Mouse (Mus musculus) natural killer cell, adult 2 months (primary cell): ENCODE data around the gene Afdn.
"Not testable (repeated sequence)": the region's sequence is repeated elsewhere in the genome, so short reads cannot be mapped to it uniquely, and the experiment has no call there.

Source experiments
- DNase-seq, 2 experiments: peaks; one replicate each; pipeline ENCODE4 v3.0.0; 2022; ENCODE audit warnings: low spot score in 2 of 2

Afdn gene

DNA sequence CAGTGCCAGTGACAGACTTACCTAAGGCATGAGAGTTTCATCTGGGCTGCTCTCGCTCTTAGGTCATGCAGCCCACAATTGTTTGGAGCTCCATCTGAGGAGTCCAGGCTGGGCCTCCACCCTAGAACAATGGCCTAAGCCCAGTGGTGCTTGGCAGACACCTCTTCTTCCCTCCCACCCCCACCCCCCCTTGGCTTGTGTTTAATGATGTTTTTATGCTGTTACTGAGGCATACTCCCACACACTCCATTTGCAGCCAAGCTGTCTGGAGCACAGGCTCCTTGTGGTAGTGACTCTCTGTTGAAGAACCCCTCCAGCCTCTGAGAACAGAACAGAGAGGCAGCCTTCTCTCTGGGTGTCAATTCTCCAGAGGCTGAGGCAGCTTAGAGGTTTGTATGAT is 113.9 kb downstream of the Afdn start:
- DNase-seq, result no peak

DNA sequence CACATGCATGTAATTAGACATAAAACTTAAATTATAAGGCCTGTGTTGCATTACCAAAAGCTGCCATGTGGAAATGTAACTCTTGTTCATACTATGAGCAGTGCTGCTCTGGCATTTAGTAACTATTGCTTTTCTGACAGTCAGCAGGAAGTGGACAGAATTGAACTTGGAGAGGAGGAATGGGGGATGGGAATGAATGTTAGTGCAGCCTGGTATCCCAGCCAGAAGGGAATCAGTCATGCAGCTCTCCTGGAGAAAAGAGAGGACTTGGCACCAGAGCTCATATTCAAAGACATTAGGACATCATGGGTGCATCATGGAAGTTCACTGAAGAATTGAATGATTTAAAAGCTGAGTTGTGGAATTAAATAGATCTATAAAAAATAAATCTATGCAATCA is 117.1 kb downstream of the Afdn start:
- no peak for DNase-seq

DNA sequence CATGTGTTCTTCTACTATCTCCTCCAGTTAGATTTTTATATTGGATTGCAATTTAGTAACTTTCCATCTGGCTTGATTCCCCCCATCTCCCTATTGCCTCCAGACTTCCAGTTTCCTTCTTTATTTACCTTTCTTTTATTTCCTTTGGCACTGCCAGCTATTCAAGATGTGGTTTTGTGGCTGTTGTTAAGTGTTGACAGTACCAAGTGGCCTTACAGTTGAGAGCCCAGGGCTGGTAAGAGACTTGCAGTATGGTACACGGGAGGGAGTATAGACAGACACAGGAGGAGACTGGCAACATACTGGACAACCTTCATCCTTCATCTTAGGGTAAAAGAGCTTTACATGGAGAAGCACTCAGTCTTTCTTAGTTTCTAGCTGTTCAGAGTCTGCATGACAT is 119.4 kb downstream of the Afdn start:
- DNase-seq, result no peak

DNA sequence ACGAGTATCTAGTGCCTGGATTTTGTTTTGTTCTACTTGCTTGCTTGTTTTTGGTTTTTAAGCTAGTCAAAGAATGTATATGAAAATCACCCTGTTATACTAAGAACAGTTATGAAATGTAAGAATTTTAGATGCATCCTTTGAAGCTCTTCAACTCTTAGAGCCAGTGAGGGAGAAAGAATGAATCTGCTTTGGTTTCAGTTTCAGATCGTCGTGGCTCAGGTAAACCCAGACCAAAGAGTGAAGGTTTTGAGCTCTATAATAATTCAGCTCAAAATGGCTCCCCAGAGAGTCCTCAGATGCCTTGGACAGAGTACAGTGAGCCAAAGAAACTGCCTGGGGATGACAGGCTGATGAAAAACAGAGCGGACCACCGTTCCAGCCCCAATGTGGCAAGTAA is 123.2 kb downstream of the Afdn start:
- DNase-seq, result no peak

DNA sequence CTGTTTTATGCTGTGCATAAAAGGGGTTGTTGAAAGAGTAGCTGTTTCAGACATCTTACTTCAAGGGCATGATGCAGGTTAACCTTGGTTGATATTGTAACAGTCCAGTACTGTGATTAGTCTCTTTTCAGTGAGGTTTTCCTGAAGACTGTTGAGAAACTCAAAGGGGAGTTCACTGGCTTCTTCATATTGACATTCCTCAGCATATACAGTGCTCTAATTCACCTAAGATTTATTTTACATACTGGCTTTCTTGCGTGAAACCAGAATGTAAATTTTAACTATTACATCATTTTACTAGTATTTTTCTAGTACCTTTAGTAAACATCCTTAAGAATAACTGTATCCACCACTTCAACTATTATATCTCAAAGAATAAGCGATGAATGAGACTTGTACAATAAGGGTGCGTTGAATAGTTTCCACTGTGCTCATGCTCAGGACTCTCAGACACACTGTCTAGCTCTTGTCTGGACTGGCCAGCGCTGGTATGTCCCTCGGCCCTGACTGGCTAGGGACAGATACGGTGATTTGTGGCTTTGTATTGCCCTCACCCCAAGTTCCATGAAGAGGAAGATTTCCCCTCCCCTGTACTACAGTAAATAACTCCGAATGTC is 129.6 kb downstream of the Afdn start:
- no peak for DNase-seq

DNA sequence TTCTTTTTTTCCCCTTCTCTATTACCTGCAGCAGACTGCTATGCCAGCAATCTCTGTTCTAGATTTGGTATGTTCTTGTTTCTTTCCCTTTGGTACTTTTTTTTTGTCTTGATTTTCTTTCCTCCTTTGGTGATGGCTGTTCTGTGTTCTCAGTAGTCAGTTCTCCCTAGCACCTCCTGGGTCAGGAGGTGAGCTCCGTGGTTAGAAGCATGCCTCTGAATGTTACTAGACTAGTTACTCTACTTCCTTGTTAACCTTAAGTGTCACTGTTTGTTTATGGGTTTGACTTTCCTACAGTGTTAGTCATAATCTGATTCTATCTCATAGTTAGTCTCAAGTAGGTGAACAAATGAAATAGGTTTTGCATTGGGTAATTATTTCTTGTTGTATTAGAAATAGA is 130.6 kb downstream of the Afdn start:
- DNase-seq, result no peak

DNA sequence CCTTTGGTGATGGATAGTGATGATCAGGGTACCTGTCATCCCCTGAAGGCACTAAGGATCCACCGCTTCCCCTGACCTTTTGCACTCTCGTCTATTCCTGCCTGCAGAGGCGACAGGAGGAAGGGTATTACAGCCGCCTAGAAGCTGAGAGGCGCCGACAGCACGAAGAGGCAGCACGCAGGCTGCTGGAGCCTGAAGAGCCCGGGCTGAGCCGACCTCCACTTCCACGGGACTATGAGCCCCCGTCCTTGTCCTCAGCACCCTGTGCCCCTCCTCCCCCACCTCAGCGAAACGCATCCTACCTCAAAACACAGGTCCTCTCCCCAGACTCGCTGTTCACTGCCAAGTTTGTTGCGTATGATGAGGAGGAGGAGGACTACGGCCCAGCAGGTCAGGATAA is 138.5 kb downstream of the Afdn start:
- no peak for DNase-seq

DNA sequence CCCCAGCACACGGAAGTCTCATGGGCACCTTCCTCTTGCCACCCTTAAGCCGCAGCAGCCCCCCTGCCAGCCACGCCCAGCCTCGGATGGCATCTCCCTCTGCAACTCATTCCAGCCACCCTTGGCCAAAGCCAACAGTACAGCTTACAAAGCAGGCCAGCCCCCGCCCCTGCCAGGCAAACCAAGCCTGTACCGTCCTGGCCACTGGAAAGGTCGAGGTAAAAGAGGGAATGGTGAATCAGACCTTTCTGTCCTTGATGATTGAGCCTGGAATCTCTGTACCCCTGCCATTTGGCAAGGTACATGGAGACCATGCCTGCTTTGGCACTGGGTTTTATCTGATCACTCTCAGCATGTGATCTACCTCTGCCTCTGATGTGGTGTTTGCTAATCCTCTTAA is 138.9 kb downstream of the Afdn start:
- DNase-seq, result no peak

DNA sequence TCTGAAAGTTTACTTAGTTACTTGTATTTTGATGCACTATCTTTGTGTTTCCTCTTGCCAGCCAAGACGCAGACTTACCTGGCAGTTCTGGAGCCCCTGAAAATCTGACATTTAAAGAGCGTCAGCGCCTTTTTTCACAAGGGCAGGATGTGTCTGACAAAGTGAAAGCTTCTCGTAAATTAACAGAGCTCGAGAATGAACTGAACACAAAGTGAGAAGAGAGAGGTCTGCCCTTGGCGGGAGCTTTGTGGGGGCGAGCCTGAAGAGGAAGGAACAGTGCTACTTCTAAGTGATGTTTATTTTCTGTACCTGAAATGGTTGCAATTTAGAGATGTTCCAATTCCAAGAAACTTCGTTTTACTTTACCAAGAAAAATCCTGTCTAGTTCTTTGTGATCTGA is 143.5 kb downstream of the Afdn start:
- no peak for DNase-seq

- no peak for DNase-seq
Measured at GRCm38 (mm10) chr17:13907082-13907481, 146.7 kb downstream of the Afdn start.

DNA sequence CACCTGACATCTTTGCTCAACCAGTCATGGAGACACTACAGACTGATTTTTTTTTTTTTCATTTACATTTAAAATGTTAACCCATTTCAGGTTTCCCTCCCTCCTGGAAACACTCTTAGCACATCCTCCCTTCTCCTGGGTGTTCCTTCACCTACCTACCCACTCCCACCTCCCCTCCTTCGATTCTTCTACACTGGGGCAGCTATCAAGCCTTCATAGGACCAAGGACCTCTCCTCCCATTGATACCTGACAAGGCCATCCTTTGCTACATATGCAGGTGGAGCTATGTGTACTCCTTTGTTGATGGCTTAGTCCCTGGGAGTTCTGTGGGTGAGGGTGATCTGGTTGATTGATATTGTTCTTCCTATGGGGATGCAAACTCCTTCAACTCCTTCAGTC is 147.3 kb downstream of the Afdn start:
- no peak for DNase-seq

GRCm38 (mm10) chr17:13913951-13914350 is 153.6 kb downstream of the Afdn start:
- no peak for DNase-seq

DNA sequence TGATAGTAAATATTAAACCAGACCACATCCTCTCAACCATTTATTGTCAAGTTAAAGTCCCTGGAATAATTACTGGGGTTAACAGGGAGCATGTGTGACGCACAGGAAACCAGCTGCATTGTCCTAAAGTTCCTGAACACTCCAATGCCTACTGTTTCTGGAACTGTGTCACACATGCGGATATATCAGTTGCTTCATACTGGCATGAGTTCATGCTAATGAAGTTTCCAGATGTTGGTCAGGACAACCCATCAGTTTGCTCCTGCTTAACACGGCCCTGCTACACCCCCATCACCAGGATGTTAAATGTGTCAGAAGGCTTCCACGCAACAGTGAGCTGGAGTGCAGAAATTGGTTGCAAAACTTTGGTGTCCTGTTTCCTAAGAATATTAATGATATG is 154.2 kb downstream of the Afdn start:
- DNase-seq, result no peak

DNA sequence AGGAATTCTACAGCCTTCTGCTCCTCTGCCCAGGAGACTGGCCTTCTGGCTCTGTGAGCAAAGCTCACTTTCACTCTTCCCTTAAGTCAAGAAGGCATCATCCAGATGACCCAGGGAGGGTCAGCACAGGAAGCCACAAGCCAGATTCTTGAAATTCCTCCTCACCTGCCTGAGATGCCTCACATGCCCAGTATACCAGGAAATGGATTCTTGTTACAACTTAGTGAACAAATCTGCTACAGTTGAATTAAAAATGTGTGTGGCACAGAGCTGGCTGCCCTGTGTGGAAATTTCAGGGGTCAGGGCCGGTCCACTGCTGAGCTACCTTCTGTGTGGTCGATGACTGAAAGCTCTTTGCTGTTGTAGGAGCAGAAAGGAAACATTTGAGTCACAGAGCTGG is 160.4 kb downstream of the Afdn start:
- no peak for DNase-seq

- DNase-seq, result no peak
Measured at GRCm38 (mm10) chr17:13923418-13923817, 163.1 kb downstream of the Afdn start.

- no peak for DNase-seq
Measured at GRCm38 (mm10) chr17:13924588-13924987, 164.2 kb downstream of the Afdn start.

DNA sequence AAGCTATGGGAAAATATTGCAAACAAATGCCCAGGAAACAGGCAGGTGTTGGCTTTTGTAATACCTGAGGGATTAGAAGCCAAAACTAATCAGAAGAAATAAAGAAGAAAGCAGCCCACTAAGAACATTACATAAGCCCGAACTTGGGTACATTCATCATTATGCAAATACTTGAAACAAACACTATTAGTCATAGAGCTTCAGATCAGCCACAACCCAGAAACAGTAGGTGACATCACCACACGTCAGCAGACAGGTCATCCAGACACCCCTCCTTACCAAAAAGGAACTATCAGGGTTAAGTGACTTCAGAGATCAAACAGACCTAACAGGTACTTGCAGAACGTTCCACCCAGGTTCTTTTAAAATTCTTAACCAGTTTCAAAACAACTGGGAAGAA is 165.6 kb downstream of the Afdn start:
- no peak for DNase-seq

- no peak for DNase-seq
Measured at GRCm38 (mm10) chr17:13930421-13930820, 170.1 kb downstream of the Afdn start.

DNA sequence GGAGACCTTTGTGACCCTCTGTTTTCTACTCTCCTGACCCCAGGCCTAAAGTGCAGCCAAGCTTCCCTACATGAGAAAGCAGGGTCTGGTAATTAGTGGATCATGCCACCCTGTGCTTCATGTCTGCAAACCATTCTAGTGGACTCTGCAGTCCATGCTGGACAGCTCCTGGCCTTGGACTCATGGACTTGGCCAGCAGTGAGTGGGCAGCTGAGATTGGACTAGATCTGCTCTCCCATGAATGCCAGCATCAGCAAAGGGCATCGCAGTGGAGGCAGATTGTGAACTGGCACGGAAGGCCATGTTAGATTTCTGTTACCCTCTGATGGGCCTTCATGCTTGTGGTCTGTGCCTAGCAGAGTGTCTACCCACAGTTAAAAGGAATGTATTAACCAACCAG is 175.0 kb downstream of the Afdn start:
- not testable (repeated sequence) for DNase-seq

GRCm38 (mm10) chr17:13937787-13938186 is 177.4 kb downstream of the Afdn start:
- no peak for DNase-seq

DNA sequence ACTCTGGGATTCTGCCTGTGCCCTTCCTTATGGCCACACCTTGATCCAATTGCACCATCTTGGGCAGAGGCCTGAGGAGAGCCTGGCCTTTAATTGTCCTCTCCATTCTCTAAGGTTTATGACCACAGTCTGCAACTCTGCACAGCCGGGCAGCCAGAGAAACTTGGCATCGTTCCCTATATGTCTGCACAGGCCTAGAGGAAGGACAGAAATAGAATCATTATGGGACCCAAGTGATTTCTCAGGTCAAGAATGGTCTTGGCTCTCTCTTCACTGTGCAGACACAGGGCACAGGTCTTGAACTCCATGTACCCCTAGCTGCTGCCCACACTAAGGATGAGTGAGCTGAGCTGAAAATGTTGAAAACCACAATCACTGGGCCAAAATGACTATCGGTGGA is 178.3 kb downstream of the Afdn start:
- no peak for DNase-seq

GRCm38 (mm10) chr17:13939231-13939630 is 178.9 kb downstream of the Afdn start:
- DNase-seq, result not testable (repeated sequence)

DNA sequence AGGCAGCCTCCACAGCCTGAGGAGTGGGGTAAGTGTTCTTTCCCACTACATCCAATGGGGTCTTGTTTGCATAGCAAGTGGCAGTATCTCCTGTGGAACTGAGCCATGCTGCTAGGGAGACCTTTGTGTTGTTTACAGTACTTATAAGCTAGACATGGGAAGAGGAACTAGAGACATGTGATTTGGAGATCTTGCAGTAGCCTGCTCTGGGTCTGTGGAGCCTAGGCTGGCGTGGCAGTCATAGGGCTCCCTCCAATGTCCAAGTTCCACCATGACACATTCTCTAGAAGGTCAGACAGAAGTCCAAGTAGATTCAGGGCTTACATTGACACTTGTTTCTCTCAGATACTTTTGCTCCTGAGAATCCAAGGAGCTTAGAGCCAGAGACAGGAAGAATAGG is 180.1 kb downstream of the Afdn start:
- DNase-seq, result no peak

DNA sequence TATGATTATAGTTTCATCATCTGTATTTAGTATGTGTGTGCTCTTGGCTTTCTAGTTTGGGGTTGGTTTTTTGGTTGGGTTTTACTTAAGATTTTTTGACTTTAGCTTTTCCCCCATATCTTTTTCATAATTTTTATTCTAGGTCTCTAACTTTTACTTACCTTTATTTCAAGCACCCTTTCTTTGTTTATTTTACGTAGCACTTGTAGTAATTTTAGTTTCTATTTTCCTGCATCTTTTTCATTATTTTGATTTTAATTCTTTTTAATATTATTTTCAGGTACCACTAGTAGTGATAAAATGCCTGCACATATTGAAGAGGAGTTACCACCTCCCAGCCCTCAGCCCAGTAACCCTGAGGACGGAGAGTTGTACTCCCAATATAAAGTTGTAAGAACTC is 187.7 kb downstream of the Afdn start, which contains the start of gene Gm7168:
TSS of gene Gm7168 (plus strand) at position 301 of the 400 bp plus-strand sequence.
- DNase-seq, result not testable (repeated sequence)
